Mouse (Mus musculus): Measurements from ENCODE around the gene Tbc1d10c. TPM values are rescaled to one million over a fixed set of nuclear protein-coding genes. Genes with fewer than 3 reads are reported as not detected.
A peak's percentile ranks its signal among the peaks of the same experiment; 100 is the strongest.

The Tbc1d10c gene
- total RNA-seq (2021): 1 to 10 TPM; 1.1 to 1.6 TPM
- long read RNA-seq, experiment 1: 0 reads
- long read RNA-seq, experiment 2, partial matches to known transcripts: 1 of 2 reads
- long read RNA-seq, experiment 2, other reads (novel, unspliced or antisense): 0 of 2 reads

DNA sequence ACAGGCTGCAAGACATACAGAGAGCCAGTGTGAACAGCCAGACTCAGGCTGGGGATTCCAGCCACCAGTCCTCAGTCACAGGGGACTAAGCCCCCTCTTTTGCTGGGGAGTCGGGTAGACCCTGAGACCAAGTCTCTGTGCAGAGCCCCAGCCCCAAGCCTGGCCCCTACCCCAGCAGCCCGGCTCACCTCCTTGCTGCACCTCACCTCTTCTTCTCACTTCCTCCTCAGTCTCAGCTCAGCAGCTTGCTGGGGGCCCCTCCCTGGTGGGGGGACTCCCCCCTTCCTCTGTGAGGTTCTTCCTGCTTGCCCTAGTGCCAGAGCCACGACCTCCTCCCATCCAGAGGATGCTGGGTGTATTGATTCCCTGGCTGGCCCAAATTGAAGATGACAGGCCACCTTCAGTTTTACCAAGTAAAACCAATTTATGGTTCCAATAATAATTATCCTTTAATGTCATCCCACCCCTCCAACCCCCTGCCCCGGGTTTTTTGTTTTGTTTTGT is at the start of gene Tbc1d10c:
Gene Tbc1d10c (minus strand): TSS at position 454 of the 504 bp plus-strand sequence.
- DNase-seq (ENCODE audit: low spot score in 2 of 2): no peak

DNA sequence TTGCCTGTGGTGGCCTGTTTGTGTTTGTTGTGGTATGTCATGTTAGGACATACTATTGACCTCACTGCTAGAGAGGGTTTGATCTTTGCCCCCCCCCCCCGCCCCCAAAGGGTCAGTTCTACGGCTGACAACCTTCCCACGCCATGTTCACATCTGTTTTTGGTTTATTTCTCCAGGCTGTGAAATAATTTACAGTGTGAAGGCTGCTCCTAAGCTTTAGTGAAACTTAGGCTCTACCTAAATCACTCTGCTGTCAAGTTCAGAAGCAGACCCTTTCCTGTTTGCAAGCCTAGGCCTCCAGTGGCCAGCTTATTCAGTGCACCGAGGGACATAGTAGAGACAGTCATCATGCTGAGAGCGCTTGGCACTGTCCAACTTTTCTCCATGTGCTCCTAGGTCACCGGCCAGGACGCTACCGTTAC is 49.2 kb upstream of the Tbc1d10c start:
- DNase-seq (ENCODE audit: low spot score in 2 of 2): no peak

DNA sequence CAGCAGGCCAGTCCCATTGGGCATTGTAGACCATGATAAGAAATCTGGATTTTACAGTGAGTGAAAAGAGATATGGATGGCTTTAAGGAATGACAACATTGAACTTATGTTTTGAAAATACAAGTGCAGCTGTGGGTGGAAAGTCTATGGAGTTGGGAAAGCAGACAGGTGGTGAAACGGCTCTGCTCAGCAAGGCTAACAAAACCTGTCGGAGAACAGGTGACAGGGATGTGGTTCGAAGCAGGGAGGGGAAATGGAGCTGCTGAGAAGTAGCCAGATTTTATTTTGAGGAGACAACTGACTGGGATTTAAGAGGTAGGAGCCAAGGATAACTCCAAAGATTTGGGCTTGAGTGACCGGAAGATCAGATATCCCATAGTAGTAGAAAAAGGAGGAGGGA is 43.5 kb upstream of the Tbc1d10c start:
- no peak for DNase-seq (ENCODE audit: low spot score in 2 of 2)

DNA sequence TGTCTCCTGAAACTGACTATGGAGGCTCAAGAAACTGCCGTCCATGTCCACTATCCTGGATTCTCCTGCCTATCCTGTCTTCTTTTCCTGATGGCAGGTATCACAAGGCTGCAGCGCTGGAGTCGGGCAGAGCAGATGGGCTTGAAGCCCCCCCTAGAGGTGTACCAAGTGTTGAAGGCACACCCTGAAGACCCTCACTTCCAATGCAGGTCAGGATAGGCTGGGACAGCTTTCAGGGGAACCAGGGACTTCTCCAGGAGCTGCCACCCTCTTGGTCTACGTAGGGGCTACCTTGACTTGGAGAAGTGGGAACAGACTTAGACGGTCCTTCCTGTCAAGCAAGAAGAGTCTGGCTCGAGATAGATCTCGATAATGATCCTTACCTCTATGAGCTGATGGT is 41.6 kb upstream of the Tbc1d10c start:
- no peak for DNase-seq (ENCODE audit: low spot score in 2 of 2)

DNA sequence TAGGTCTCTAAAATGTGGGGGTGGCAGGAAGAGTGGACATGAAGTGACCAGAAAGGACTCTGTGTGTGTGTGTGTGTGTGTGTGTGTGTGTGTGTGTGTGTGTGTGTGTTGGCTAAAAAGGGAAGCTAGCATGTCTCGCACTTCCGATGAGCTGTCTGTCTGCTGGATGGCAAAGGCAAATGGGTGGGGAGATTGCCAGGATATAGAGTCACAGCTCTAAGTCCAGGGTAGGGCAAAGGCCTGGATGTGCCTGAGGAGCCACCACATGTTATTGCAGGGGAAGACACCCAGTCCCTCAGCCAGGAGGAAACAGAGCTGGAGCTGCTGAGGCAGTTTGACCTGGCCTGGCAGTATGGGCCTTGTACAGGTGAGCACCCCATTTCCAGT is 41.1 kb upstream of the Tbc1d10c start:
- DNase-seq (ENCODE audit: low spot score in 2 of 2): no peak

DNA sequence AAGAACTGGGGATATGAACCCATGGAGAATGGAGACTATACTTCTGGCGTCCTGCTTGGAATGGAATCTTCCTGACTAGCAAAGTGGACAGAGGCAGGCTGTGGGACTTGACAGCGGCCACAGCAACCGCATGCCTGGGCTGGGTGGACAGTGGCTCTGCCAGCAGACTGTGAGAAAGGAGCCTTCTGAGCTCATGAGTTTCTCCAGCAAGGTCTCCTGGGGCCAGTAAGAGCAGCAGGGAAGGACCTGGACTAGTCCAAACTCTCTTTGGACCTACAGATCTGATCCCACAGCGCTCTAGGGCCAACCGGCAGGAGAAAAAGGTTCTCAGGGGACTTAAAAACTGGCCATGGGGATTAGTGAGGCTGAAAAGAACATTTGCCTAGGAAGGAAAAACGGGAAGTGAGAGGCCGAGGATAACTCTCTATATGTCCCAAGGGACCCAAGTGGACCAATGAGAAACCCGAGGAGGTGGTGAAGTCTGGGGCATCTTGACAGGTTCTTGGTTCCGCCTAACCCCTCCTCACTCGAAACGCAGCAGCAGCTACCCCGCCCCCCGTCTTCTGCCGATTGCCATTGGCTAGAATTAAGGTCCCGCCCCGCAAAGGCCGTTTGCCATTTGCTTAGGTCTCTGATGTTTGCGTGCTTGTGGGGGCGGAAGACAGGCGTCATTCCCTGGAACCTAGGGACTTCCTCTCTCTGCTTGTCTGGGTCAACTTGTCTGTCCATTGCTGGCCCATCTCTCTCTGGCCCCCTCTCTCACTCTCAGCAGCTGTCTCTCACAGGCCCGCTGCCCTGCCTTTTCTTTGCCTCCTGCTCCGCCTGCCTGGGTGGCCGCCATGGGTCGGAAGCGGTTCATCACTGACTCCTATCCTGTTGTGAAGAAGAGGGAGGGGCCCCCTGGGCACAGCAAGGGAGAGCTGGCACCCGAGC is 40.4 kb upstream of the Tbc1d10c start, which contains the start of gene Pold4:
Gene Pold4 (plus strand): TSS at position 647 of the 933 bp plus-strand sequence.
- DNase-seq (ENCODE audit: low spot score in 2 of 2): peak; percentile 90 to 93

DNA sequence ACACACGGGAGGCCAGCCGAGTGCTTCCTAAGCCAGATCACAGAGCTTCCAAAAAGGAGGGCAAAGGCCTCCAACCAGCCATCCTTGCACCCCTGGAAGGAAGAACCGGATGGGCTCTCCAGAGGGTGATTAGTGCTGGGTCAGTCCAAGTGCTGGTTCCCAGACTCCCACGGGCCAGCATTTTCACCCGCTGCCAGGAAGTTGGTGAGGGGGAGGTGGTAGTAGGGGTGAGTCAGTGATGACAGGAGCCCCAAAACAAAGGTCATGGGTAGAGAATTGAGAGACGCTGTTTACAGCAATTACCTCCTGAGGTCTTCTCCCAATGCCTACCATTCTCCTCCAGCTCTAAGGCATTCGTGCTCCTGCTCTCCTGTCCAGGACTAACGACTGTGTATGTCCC is 39.3 kb upstream of the Tbc1d10c start:
- DNase-seq (ENCODE audit: low spot score in 2 of 2): peak in 1 of 2 experiments; percentile 45

DNA sequence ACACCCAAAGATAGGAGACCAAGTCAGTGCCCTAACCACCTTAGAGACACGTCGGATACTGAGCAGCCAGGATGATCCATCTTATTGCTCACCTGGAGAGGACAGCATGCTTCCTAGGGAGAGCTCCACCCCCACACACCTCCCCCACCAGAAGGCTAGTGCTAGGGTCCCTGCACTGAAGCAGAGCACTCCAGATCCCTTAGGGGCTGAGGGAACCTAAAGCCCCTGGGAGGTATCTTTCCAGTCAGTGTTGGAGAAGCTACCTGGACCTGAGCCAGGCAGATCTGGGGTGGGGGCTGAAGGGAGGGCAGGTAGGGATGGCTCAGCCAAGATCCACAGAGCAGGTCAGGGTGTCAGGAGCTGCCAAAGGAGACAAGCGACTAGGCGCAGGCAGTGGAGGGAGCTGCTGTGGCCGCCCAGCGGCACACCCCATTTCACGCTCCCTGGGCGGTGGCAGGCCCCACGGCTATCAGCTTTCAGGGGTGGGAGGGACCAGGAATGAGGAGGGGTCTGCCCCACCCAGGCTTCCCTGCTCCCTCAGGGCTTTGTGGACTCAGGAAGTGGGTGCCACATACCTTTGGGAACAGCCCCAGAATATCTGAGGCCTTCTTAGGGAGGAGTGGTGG is 38.5 kb upstream of the Tbc1d10c start:
- no peak for DNase-seq (ENCODE audit: low spot score in 2 of 2)

DNA sequence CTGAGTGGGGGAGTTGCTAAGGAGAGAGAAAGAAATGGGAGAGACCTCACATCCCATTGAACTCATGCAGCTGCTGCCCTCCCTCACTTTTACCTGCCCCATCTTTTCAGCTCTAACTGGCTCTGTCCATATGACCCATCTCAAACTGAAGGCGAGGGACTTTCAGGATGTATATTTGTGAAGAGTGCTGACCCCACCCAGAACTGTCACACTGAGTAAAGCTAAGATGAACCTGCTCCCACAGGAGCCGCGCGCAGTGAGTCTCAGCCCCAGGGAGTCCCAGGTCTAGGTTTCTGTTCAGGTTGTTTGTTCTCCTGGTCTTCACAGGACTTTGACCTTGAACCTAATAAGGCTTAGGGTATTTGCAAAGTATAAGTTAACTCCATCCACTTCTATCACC is 37.8 kb upstream of the Tbc1d10c start:
- DNase-seq (ENCODE audit: low spot score in 2 of 2): no peak

DNA sequence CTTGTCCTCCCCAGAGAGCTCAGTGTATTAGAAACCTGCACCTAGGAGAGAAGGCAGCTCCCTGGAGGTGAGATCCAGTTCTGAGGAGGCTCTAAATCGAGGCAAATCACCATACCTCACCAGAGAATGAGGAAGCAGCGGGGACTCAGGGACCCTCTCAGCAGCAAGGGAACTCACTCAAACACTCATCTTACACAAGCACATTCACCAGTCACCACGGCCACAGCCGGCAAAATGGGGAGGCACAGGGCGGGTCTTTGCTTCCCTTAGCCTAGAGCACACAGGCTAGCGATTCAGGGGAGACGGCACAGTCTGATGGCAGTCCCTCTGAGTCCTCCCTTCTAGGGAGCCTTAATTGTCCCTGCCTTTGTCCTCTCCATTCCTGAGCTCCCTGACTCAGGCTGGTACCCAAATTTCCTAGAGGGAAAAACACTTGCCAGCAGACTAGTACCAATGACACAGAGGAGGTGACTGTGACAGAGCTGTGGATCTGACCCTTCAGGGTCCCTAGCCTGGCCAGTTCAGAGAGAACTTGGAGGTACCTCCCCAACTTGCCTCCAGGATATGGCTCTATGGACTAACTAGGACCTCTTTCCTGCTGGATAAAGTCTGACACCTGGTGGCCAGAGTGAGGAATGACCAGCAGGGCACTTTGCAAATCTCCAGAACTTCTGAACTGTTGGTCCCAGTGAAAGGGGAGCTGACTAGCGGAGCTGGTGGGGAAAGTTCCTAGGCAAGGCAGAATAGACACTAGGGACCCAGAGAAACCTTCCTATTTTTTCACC is 37.0 kb upstream of the Tbc1d10c start:
- peak; percentile 63 to 71 for DNase-seq (ENCODE audit: low spot score in 2 of 2)

DNA sequence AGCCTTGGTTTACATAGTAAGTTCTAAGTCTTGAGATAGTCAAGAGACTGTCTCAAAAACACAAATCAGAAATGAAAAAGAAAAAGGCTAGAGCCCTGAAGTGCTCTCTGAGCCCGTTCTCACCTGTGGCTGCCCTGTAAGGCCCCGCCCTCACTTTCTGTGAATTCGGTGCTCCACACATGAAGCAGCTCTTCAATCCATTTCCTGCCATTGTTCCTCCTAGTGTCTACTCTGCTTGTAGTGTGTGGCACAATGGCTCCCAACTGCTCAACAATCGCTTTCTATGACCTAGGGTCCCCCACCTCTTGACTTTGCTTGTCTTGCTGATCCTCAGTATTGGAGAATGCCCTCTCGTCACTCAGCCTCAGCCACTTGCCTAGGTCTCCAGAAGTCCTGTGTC is 36.4 kb upstream of the Tbc1d10c start:
- no peak for DNase-seq (ENCODE audit: low spot score in 2 of 2)

DNA sequence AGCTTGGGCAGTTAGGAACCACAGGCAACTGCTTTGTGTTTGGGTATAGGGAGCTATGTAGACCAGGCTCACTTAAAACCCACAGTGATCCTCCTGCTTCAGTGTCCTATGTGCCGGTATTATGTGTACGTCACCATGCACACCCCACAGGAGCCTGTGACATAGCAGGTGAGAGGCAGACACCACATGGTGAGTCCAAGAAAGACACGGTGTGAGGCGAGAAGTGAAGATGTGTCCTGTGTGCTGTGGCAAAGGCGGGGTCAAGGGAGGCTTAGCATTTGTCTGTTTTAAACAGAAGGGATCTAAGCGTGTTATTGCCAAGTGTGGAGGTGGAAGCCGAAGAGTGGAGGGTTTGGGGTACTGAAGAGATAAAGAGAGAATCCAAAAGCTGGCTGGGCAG is 35.7 kb upstream of the Tbc1d10c start:
- no peak for DNase-seq (ENCODE audit: low spot score in 2 of 2)

DNA sequence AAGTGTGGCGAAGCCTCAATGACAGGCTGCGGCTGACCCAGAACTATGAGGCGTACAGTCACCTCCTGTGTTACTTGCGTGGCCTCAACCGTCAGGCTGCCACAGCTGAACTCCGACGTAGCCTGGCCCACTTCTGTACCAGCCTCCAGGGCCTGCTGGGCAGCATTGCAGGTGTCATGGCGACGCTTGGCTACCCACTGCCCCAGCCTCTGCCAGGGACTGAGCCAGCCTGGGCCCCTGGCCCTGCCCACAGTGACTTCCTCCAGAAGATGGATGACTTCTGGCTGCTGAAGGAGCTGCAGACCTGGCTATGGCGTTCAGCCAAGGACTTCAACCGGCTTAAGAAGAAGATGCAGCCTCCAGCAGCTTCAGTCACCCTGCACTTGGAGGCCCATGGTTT is 31.1 kb upstream of the Tbc1d10c start:
- DNase-seq (ENCODE audit: low spot score in 2 of 2): no peak

DNA sequence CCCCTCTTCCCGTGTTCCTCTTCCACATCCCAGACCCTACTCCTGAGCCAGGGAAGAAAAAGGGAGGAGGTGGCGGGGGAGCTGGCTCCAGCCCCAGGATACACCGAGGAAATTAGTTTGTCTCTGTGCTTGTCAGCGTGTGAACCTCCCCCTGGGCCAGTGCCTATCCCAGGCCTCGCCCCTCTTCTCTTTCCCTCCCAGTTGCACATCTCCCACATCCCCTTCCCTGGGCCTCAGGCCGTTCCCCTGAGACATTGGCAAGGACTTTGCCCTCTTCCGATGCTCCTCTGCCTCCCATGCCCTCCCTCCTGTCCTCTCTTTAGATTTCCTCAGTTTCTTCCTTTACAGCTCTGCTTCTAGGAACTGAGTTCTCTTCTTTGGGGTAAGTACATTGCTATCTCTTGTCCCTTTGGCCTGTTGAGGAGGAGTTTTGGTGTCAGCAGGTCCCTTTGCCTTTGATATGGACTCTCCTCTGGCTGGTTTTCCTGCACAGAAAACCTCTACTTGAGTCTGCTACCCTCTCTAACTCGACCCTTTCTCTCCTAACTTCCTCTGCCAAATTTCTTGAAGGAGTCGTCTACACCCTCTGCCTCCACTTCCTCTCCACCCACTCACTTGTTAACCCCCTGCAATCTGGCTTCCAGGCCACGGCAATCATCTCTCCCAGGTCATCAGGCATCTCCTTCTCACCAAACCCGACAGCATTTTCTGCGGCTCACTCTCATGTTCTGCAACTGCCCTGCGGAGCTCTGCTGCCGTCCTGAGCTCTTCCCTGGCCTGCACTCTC is 30.1 kb upstream of the Tbc1d10c start:
- DNase-seq (ENCODE audit: low spot score in 2 of 2): no peak

DNA sequence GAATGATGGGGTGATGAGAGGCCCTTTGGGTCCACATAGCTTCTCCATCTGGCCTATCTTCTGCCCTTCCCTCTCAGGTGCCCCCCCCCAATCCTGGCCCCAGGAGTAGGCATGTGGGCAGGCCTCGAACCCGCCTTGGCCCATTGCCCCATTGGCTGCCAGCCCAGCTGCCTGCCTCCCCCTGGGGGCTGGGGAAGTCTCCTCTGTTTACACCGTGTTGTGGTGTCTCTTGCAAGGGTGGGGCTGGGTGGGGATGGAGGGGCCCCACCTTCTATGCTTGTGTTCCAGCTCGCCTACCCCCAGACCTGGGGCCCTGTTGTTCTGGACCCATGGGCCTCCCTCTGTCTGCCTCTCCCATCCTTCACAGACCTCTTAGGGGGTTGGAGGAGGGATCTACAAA is 29.3 kb upstream of the Tbc1d10c start:
- DNase-seq (ENCODE audit: low spot score in 2 of 2): no peak

DNA sequence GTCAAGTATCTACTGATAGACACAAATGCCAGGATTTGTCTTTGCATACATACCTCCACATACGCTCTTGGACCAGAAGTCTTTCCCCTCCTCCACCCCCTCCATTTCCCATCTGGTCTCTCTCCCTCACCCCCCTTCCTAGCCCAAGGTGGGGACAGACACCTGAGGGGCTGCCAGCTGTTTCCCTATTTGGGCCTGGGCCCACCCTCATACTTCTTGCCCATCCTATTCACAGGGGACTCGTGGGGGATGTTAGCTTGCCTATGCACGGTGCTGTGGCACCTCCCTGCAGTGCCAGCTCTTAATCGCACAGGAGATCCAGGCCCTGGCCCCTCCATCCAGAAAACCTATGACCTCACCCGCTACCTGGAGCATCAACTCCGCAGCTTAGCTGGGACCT is 28.9 kb upstream of the Tbc1d10c start:
- DNase-seq (ENCODE audit: low spot score in 2 of 2): no peak

DNA sequence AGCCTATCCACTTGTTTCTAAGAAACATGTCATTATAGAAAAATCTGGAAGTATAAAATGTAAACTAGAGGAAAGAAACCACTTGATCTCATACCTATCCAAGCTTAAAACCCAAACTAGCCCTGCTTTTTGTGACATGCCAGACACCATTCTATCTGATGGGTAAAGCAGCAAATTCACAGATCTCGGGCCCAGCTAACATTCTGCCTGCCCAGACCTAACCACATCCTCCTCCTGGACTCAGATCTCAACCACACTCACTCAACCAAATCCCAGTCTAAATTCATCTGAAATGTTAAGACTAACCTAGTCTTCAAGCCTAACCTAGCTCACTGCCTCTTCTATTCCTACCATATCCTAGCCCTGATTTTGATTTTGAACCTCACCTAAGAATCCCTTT is 27.7 kb upstream of the Tbc1d10c start:
- DNase-seq (ENCODE audit: low spot score in 2 of 2): no peak

DNA sequence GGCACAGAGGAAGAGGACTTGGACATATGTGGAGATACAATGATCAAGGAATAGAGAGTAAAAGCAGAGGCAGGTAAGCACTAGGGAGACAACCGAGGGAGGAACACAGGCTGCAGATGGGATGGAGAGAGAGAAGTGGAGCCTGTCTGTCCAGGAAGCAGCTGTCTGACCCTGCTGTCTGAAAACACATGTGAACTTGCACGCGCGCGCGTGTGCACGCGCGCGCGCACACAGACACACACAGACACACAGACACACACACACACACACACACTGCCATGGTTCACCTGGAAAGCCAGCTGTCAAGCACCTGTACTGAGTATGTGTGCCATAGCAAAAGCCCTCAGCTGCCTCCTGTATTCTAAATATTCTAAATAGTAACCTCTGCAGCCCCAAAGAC is 27.2 kb upstream of the Tbc1d10c start:
- no peak for DNase-seq (ENCODE audit: low spot score in 2 of 2)

DNA sequence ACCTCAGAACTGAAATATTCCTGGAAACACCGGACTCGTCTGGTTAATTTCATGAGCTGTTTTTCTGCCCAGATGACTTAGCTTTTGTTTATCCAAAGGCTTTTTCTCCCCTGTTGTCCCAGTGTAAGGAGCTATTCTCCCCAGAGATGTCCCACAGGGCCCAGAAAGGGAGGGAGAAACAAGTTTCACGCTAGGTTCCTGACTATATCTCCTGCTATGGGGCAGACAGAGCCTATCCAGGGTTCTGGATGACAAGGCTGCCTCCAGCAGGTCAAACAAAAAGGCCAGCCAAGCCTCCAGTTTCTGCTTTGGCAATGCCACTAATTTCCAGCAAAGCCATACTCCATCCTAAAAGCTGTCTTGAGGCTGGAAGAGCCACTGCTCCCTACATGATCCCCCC is 26.8 kb upstream of the Tbc1d10c start:
- no peak for DNase-seq (ENCODE audit: low spot score in 2 of 2)

DNA sequence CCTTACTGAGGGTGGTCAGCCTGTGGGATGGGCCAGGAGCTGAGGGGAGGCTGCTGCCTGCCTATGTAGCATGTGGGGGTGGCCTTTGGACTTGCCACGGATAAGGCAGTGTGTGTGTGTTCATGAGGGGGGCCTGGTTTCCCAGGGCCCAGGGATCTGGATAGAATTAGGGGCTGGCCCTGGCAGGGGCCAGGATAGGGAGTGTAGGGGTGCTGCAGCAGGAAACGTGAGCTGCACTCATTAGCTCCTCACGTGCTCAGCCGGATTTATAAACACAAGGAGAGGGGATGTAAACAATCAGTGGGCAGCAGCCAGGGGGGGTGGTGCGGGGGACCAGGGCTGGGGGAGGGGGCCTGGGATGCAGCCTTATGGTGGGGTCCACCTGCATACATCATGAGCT is 26.1 kb upstream of the Tbc1d10c start:
- no peak for DNase-seq (ENCODE audit: low spot score in 2 of 2)

All from adrenal gland, adult 18-20 months (tissue).